Comparison of ENCODE assay signal across 12 mouse cellular contexts in the genomic region with DNA sequence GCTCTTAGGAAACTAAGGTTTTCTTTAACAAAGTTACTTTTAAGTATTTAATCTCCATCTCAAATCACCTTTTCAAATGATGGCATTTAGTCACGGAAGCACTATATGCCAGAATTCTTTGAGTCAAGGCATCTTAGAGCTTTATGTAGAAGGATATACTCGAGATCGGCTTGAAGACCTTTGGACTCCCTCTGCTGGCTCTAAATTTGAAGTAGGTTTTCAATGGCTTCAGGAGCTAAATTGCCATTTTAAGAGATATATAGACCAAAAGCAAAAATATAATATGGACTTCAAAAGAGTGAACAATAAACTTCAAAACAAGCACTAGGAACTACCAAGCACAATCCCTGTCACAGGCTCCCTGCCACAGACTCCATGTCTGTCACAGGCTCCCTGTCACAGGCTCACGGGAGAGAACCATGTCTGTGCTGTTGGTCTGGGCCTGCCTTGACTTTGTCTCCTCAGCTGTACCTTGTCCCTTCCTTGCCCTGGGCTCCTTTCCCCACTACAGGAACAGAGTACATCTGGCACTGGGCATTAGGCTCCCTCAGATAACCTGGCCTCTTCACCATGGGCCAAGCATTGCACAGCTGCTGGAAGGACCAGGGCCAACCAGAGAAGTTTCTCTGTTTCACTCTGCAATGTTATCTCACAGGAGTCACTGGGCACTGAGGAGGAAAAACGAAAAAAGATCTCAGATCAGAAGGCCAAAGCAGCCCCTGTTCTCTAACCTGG. TPM values are rescaled to one million over a fixed set of nuclear protein-coding genes. Genes with fewer than 3 reads are reported as not detected.
DNase-seq lines count a peak whose midpoint lies in the region; ATAC-seq and TF ChIP-seq lines count a peak whose summit lies in the region.
"Had no signal": no experiment of that assay in that cellular context is flagged by ENCODE, and none has a peak within 500 bp of the region (broad histone marks: within the 10 kb centered on the region; RNA-seq: fewer than 3 reads in every experiment).

No protein-coding gene starts in this region.

- H3K4me1 ChIP-seq in heart, embryonic 13.5 days: peaks cover 53% of the 10 kb centered on the region
- H3K4me1 ChIP-seq in heart, embryonic 10.5 days: peaks cover 36% of the 10 kb centered on the region
- no peaks in the 10 kb centered on the region for H3K4me1 ChIP-seq in midbrain, embryonic 11.5 days (ENCODE audit: control insufficient read depth, insufficient read depth, low read length)
- H3K4me1 ChIP-seq in midbrain, embryonic 10.5 days: peaks cover 26% of the 10 kb centered on the region
- peaks cover 8% of the 10 kb centered on the region for H3K4me1 ChIP-seq in testis, adult 2 months (ENCODE audit: control insufficient read depth, insufficient read depth, low read length)

- 71% methylated on average over 5 of the region's 5 CpGs for WGBS in heart, embryonic 13.5 days
- WGBS in heart, embryonic 10.5 days: 78% methylated on average over 5 of the region's 5 CpGs
- WGBS in midbrain, embryonic 11.5 days: 79% methylated on average over 5 of the region's 5 CpGs
- WGBS in midbrain, embryonic 10.5 days: 84% methylated on average over 5 of the region's 5 CpGs

- H3K27ac ChIP-seq in heart, embryonic 13.5 days (replicated peaks): 0 out of 2 replicates have a peak overlapping the region, but pooled peaks have one; percentile 5
- H3K27ac ChIP-seq in heart, embryonic 10.5 days: no peak overlapping the region
- no peak overlapping the region for H3K27ac ChIP-seq in midbrain, embryonic 11.5 days (ENCODE audit: low read depth, low read length)
- no peak overlapping the region for H3K27ac ChIP-seq in midbrain, embryonic 10.5 days (replicated peaks)
- peak overlapping the region; percentile 16 for H3K27ac ChIP-seq in testis, adult 2 months (ENCODE audit: control insufficient read depth, insufficient read depth, low read depth, low read length)
- H3K27ac ChIP-seq: embryonic facial prominence, embryonic 10.5 days; hindbrain, embryonic 12.5 days had no signal

- DNase-seq in heart, embryonic 10.5 days (ENCODE audit: low spot score): no peak
- peak; percentile 72 for DNase-seq in midbrain, embryonic 11.5 days (ENCODE audit: low spot score, missing footprints)
- no peak for DNase-seq in midbrain, embryonic 10.5 days (ENCODE audit: low spot score)
- peak; percentile 65 to 76 for DNase-seq in kidney, postnatal 36 days
- DNase-seq: right cerebral cortex, postnatal 4 days; thymus, postnatal 14 days had no signal

- peak overlapping the region; percentile 99 for H3K4me2 ChIP-seq in heart, embryonic 13.5 days
- no peak overlapping the region for H3K4me2 ChIP-seq in midbrain, embryonic 11.5 days
- H3K4me2 ChIP-seq: hindbrain, embryonic 12.5 days had no signal

- peaks cover 70% of the 10 kb centered on the region for H3K36me3 ChIP-seq in heart, embryonic 13.5 days
- H3K36me3 ChIP-seq in heart, embryonic 10.5 days: peaks cover 33% of the 10 kb centered on the region
- H3K36me3 ChIP-seq in midbrain, embryonic 11.5 days (ENCODE audit: control insufficient read depth, insufficient read depth, low read length): peaks cover 4% of the 10 kb centered on the region; the same call in 1 of the 2 replicates
- peaks cover 24% of the 10 kb centered on the region for H3K36me3 ChIP-seq in midbrain, embryonic 10.5 days
- H3K36me3 ChIP-seq in testis, adult 2 months (ENCODE audit: control insufficient read depth, insufficient read depth, low read length): no peaks in the 10 kb centered on the region

- H3K9me3 ChIP-seq in heart, embryonic 13.5 days: no peaks in the 10 kb centered on the region
- H3K9me3 ChIP-seq in heart, embryonic 10.5 days: no peaks in the 10 kb centered on the region
- H3K9me3 ChIP-seq in midbrain, embryonic 11.5 days (ENCODE audit: control insufficient read depth, low read length): no peaks in the 10 kb centered on the region
- H3K9me3 ChIP-seq in midbrain, embryonic 10.5 days (replicated peaks): no peaks in the 10 kb centered on the region
- H3K9me3 ChIP-seq: embryonic facial prominence, embryonic 10.5 days; hindbrain, embryonic 12.5 days had no signal

- H3K4me3 ChIP-seq in heart, embryonic 13.5 days: peak overlapping the region; percentile 17; the same call in 1 of the 2 replicates
- H3K4me3 ChIP-seq in heart, embryonic 10.5 days: no peak overlapping the region
- H3K4me3 ChIP-seq in midbrain, embryonic 11.5 days (ENCODE audit: low read depth, low read length): no peak overlapping the region
- H3K4me3 ChIP-seq in midbrain, embryonic 10.5 days: no peak overlapping the region
- H3K4me3 ChIP-seq in testis, adult 2 months (ENCODE audit: control insufficient read depth, low read depth, low read length): no peak overlapping the region
- H3K4me3 ChIP-seq: embryonic facial prominence, embryonic 10.5 days; hindbrain, embryonic 12.5 days had no signal

- ATAC-seq in heart, embryonic 13.5 days (ENCODE audit: extremely low read depth, insufficient number of reproducible peaks, low FRiP score, low TSS enrichment): no peak
- ATAC-seq in midbrain, embryonic 11.5 days (ENCODE audit: low FRiP score): no peak
- ATAC-seq in inflammation-experienced regulatory T-cells, adult 6 months: no peak
- ATAC-seq: activated CD4-positive, CD25-positive, alpha-beta regulatory T cell, adult 4 months had no signal

- no peak for TF ChIP-seq POLR2A in testis, adult 2 months (IDR thresholded peaks at IDR 0.05; ENCODE audit: control insufficient read depth, low read depth, low read length)

- H3K27me3 ChIP-seq in heart, embryonic 13.5 days (replicated peaks): no peaks in the 10 kb centered on the region
- H3K27me3 ChIP-seq in heart, embryonic 10.5 days (ENCODE audit: insufficient read depth, poor library complexity, severe bottlenecking): no peaks in the 10 kb centered on the region
- H3K27me3 ChIP-seq in midbrain, embryonic 11.5 days (ENCODE audit: control insufficient read depth, insufficient read depth, low read length): no peaks in the 10 kb centered on the region
- H3K27me3 ChIP-seq in midbrain, embryonic 10.5 days (ENCODE audit: low read depth, poor library complexity, severe bottlenecking): peaks cover 20% of the 10 kb centered on the region
- H3K27me3 ChIP-seq in testis, adult 2 months (ENCODE audit: control insufficient read depth, insufficient read depth, low read length): no peaks in the 10 kb centered on the region
- H3K27me3 ChIP-seq: hindbrain, embryonic 12.5 days had no signal

- H3K9ac ChIP-seq in heart, embryonic 13.5 days: 0 out of 2 replicates have a peak overlapping the region, but pooled peaks have one; percentile 24
- no peak overlapping the region for H3K9ac ChIP-seq in midbrain, embryonic 11.5 days (ENCODE audit: low read length)
- H3K9ac ChIP-seq: hindbrain, embryonic 12.5 days had no signal

- TF ChIP-seq CTCF in testis, adult 2 months (IDR thresholded peaks at IDR 0.05; ENCODE audit: control insufficient read depth, insufficient read depth, insufficient replicate concordance, low read depth, low read length): no peak

RNA-seq across cellular contexts. Expression of gene Foxo3, which starts 8.6 kb away (rescaled TPM):
- 4.4 and 4.8 TPM in 2 replicates for polyA plus RNA-seq in heart, embryonic 13.5 days (2015; fragmentation: Nextera tagmentation; extraction: Ambion mirVana)
- polyA plus RNA-seq in heart, embryonic 10.5 days (2016; fragmentation: Nextera tagmentation; extraction: Ambion mirVana): 3.4 and 4.3 TPM in 2 replicates
- 4.0 and 4.6 TPM in 2 replicates for polyA plus RNA-seq in midbrain, embryonic 11.5 days (2014; fragmentation: Nextera tagmentation; extraction: Ambion mirVana)
- polyA plus RNA-seq in midbrain, embryonic 10.5 days (2016; fragmentation: Nextera tagmentation; extraction: Ambion mirVana): 2.4 TPM in 2 replicates
- 9.8 and 9.9 TPM in 2 replicates for polyA plus RNA-seq in testis, adult 2 months (2012; rRNA removed)
- 10 to 100 TPM in 1 of 3 experiments, 1 to 10 TPM in 2; 6.6 to 11.9 (median 9.2) TPM for polyA plus RNA-seq in inflammation-experienced regulatory T-cells, adult 6 months (2017; shearing (Covaris generic))

Comparison
In these comparisons a context has a peak if more than half of its experiments do, and no peak if none do; other contexts are left out.
1. H3K27ac ChIP-seq: peak in heart, embryonic 13.5 days (single experiment) and testis, adult 2 months (single experiment); none in heart, embryonic 10.5 days (single experiment), midbrain, embryonic 11.5 days (single experiment) and midbrain, embryonic 10.5 days (single experiment).
2. DNase-seq: peak in midbrain, embryonic 11.5 days (single experiment) and kidney, postnatal 36 days (2 of 2); none in heart, embryonic 10.5 days (single experiment) and midbrain, embryonic 10.5 days (single experiment).